Mouse (Mus musculus) lung, adult 2 months (tissue): ENCODE results near the gene Mindy4. TPM values are rescaled to one million over a fixed set of nuclear protein-coding genes. Genes with fewer than 3 reads are reported as not detected.
A peak's percentile ranks its signal among the peaks of the same experiment; 100 is the strongest.

ENCODE experiments used
- DNase-seq: peaks from one replicate; pipeline ENCODE4 v3.0.0; 2022
- H3K4me1 ChIP-seq: fragments of 200-500 bp; 2 replicates; pipeline ENCODE4 v1.6.1; 2011; ENCODE audit warnings: low read length; ENCODE audit not compliant: control insufficient read depth, insufficient read depth
- H3K4me3 ChIP-seq: fragments of 200-500 bp; replicated peaks from 2 replicates; pipeline ENCODE3; 2011; ENCODE audit warnings: low read depth, mild to moderate bottlenecking, control low read depth, low read length; ENCODE audit errors: extremely low read depth
- CTCF ChIP-seq: fragments of 200-500 bp; IDR thresholded peaks from 2 replicates; pipeline ENCODE4 v1.5.1; 2011; ENCODE audit warnings: mild to moderate bottlenecking, low read length, control low read depth; ENCODE audit not compliant: insufficient read depth
- POLR2A ChIP-seq: fragments of 200-500 bp; IDR thresholded peaks from 2 replicates; pipeline ENCODE4 v1.6.1; 2011; ENCODE audit warnings: low read depth, mild to moderate bottlenecking, control low read depth, low read length, borderline replicate concordance; ENCODE audit errors: extremely low read depth
- WGBS: fragments of 180-500 bp; shearing (Covaris S2); methylation state at CpG from one replicate; pipeline ENCODE4 v1.1.7; 2018; 5-methylcytosine and 5-hydroxymethylcytosine counted together
- polyA plus RNA-seq: library from polyadenylated mRNA; depleted of rRNA; stranded (reverse); fragments of >200 nt; gene quantifications from 2 replicates; pipeline ENCODE4 v1.2.3, GENCODE M21; 2012

The Mindy4 gene
- polyA plus RNA-seq, 1 experiment = 35.7 TPM

DNA sequence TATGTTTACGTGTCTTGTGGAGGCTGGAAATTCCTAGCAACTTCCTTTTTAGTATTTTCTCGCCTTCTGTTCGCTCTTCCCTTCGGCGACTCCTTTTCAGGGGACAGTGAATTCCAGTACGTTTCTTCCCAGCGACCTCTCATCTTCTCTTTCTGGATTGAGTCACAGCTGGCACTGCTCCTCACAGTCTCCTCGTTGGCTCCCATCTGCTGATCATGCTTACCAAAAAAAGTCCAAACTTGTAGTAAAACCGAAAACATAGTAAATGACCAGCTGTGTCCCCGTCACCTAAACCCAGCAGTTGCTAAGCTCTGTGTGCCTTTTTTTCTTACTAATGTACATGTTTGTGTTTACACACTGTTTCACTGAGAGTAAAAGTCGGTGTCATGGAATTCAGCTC, 47.6 kb downstream of the Mindy4 start:
- peaks cover 9% of the 10 kb centered on the region for H3K4me1 ChIP-seq
- 56% methylated on average over 11 of the region's 11 CpGs for WGBS
- H3K4me3 ChIP-seq = no peak overlapping the region
- no peak for TF ChIP-seq CTCF
- no peak for TF ChIP-seq POLR2A
- DNase-seq = no peak

DNA sequence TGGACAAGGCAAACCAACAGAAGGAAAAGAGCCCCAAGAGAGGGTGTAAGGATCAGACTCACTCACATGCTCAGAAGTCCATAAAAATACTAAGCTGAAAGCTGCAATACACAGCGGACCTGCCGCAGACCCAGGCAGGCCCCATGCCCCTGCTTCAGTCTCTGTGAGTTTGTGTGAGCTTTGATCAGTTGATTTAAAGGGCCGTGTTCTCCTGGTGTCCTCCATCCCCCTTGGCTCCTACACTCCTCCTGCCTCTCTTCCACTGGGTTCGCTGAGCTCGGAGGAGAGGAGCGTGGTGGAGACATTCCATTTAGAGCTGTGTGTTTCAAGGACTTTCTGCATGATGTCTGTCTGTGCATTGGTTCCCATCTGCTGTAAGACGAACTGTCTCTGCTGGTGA, 48.4 kb downstream of the Mindy4 start:
- H3K4me3 ChIP-seq = no peak overlapping the region
- 82% methylated on average over 7 of the region's 7 CpGs for WGBS
- DNase-seq = no peak
- TF ChIP-seq CTCF (no peak), POLR2A (no peak)
- peaks cover 9% of the 10 kb centered on the region for H3K4me1 ChIP-seq

DNA sequence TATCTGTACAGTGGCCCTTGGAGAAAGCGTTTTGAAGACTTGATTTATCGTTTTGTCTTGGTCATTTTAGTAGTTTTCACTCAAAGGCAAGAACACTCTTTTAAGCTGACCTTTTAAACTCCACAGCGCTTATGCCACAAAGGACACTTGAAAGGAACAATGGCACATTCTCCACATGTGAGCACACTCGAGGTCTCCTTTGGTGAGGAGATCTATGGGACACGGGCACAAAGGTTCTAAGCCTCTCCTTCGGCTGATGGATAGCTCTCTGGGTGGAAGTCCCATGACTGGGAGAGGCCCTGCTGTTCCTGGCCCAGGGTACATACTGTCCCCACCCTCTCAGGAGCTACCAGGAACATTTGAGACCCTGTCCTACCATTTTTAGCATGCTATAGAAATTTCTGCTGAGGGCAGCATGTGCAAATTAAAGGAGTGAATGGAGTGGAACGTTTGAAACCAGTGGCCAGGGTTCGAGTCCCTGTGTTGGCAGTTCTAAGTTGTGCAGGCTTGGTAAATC, 49.6 kb downstream of the Mindy4 start:
- no peak for TF ChIP-seq POLR2A
- no peak for TF ChIP-seq CTCF
- 74% methylated on average over 8 of the region's 8 CpGs for WGBS
- Histone ChIP-seq H3K4me1 (peaks cover 12% of the 10 kb centered on the region), H3K4me3 (no peak overlapping the region)
- no peak for DNase-seq

DNA sequence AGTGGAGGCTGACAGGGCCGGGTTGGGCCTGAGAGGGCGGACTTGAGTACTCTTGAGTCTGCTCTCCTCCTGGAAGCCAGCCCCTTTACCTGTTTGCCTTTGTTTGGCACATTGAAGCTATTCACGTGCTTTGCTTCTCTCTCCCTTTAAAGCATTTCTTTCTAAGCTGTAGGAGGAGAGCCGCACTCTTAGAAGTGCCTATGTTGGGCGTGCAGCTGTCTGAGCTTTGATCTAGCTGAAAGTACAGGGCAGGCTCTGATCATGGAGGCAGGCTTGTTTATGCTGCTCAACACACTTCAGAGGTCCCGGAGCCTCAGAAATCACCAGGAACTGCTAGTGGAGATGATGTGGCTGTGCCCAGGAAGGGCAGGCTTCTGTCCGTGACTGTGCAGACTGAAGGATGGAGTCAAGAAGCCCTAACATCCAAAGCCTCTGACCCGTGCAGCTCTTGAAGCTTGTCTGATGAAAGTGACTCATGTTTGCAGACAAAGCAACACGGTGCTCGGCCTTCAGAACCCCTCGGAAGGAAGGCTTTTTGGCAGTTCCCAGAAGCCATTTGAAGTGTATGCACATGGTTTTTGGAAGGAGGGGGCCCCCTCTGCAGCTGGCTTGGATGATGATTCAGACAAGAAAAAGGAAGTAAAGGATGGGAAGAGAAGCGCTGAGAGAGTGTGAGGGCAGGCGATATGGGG, 53.5 kb downstream of the Mindy4 start:
- no peak overlapping the region for H3K4me3 ChIP-seq
- H3K4me1 ChIP-seq = peaks cover 7% of the 10 kb centered on the region
- DNase-seq = peak; percentile 65
- no peak for TF ChIP-seq CTCF
- 57% methylated on average over 13 of the region's 13 CpGs for WGBS

GRCm38 (mm10) chr6:55257246-55257645, 54.1 kb downstream of the Mindy4 start:
- Histone ChIP-seq H3K4me3 (no peak overlapping the region), H3K4me1 (peaks cover 7% of the 10 kb centered on the region)
- no peak for DNase-seq
- TF ChIP-seq POLR2A (no peak), CTCF (no peak)
- WGBS = 71% methylated on average over 7 of the region's 7 CpGs

- no peak overlapping the region for H3K4me3 ChIP-seq
Observed at GRCm38 (mm10) chr6:55258428-55259325, 55.5 kb downstream of the Mindy4 start.

GRCm38 (mm10) chr6:55262161-55262560, 59.0 kb downstream of the Mindy4 start:
- DNase-seq = no peak
- no peak overlapping the region for H3K4me3 ChIP-seq
- H3K4me1 ChIP-seq = no peaks in the 10 kb centered on the region
- TF ChIP-seq CTCF (no peak), POLR2A (no peak)
- 63% methylated on average over 12 of the region's 12 CpGs for WGBS

More at GRCm38 (mm10) chr6:55258428-55259325, 55.5 kb downstream of the Mindy4 start:
- peaks cover 5% of the 10 kb centered on the region for H3K4me1 ChIP-seq
- TF ChIP-seq CTCF (no peak), POLR2A (no peak)
- DNase-seq = no peak
- 79% methylated on average over 14 of the region's 14 CpGs for WGBS

- Histone ChIP-seq H3K4me1 (no peaks in the 10 kb centered on the region), H3K4me3 (no peak overlapping the region)
- no peak for TF ChIP-seq POLR2A
- TF ChIP-seq CTCF = no peak
- WGBS = 61% methylated on average over 5 of the region's 5 CpGs
- DNase-seq = no peak
Observed at GRCm38 (mm10) chr6:55263490-55264046, 60.4 kb downstream of the Mindy4 start.

DNA sequence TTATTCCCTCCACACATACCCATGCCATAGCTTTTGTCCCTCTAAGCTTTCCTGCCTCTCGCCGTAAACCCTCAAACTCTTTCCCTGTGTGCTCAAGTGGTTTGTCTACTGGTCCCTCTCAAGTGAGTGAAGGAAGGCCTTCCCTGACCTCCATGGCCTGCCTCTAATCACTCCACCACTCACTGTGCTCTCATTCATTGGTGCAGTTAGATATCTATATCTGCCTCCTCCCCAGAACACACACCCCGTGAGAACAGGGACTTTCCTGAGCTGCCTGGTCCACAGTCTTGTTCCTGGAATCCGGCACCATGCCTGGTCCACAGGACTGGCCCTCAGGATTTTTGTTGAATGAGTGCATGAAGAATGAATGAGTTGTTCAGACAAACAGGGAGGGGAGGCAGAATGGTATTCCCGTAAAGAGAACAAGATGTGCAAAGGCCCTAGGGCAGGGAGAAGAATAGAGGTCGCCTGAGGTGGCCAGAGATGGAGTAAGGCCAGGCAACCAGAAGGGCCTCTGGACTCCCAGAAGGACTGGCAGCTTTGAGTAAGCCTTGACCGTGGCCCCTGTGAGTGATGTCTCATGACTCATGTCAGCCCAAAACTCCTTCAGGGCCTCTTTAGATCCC, 61.7 kb downstream of the Mindy4 start:
- Histone ChIP-seq H3K4me1 (no peaks in the 10 kb centered on the region), H3K4me3 (no peak overlapping the region)
- no peak for DNase-seq
- WGBS = 81% methylated on average over 7 of the region's 7 CpGs
- no peak for TF ChIP-seq CTCF
- no peak for TF ChIP-seq POLR2A
